Mouse (Mus musculus): ENCODE results near the gene Frmpd4. TPM values are rescaled to one million over a fixed set of nuclear protein-coding genes. Genes with fewer than 3 reads are reported as not detected.

Frmpd4 gene
- polyA plus RNA-seq (2015; fragmentation: Illumina TruSeq; extraction: RNeasy Lipid Tissue Mini Kit (QIAGEN cat#74804); ENCODE audit: insufficient read depth, low replicate concordance) = 0.03 TPM

GRCm38 (mm10) chrX:168577131-168577530 lies at the start of gene Frmpd4:
Gene Frmpd4 (minus strand): TSS chrX:168577231.

Other genes starting within 250 kb of the Frmpd4 start
- 56.1 TPM for gene Msl3, start 96.7 kb upstream of the Frmpd4 start, polyA plus RNA-seq (2015; fragmentation: Illumina TruSeq; extraction: RNeasy Lipid Tissue Mini Kit (QIAGEN cat#74804); ENCODE audit: insufficient read depth, low replicate concordance)
- gene Arhgap6, start 217.9 kb upstream of the Frmpd4 start, polyA plus RNA-seq (2015; fragmentation: Illumina TruSeq; extraction: RNeasy Lipid Tissue Mini Kit (QIAGEN cat#74804); ENCODE audit: insufficient read depth, low replicate concordance) = 13.0 TPM